Mouse (Mus musculus) duodenum, adult 2 months (tissue): ENCODE measurements around the gene Klf6. TPM values are rescaled to one million over a fixed set of nuclear protein-coding genes. Genes with fewer than 3 reads are reported as not detected.

Experiments
- polyA plus RNA-seq: library from polyadenylated mRNA; depleted of rRNA; stranded (reverse); fragments of >200 nt; gene quantifications from 2 replicates; pipeline ENCODE4 v1.2.3, GENCODE M21; 2012; ENCODE audit warnings: low replicate concordance; rRNA removed

Gene Klf6
- polyA plus RNA-seq = 12.8 and 17.9 TPM in 2 replicates

GRCm38 (mm10) chr13:5861157-5862002 is at the start of gene Klf6:
Gene Klf6 (plus strand): TSS chr13:5861482.

